Mouse (Mus musculus) myocyte (in vitro differentiated cells): ENCODE results near the gene Cldn34c2. TPM values are rescaled to one million over a fixed set of nuclear protein-coding genes. Genes with fewer than 3 reads are reported as not detected.
"Not testable (repeated sequence)": the region's sequence is repeated elsewhere in the genome, so short reads cannot be mapped to it uniquely, and the experiment has no call there.

ENCODE experiments used
- H3K27me3 ChIP-seq: one replicate; pipeline ENCODE4 v1.6.1; 2011; ENCODE audit not compliant: control insufficient read depth, insufficient read depth, insufficient read length
- H3K36me3 ChIP-seq: one replicate; pipeline ENCODE4 v1.6.1; 2011; ENCODE audit not compliant: control insufficient read depth, insufficient read depth
- H3K4me2 ChIP-seq: one replicate; pipeline ENCODE4 v1.6.1; 2011; ENCODE audit warnings: low read depth, control low read depth
- H3K4me3 ChIP-seq: one replicate; pipeline ENCODE4 v1.5.1; 2011; ENCODE audit warnings: mild to moderate bottlenecking, control low read depth, moderate library complexity
- H3K79me2 ChIP-seq: one replicate; pipeline ENCODE4 v1.6.1; 2011; ENCODE audit not compliant: control insufficient read depth, insufficient read depth
- H3ac ChIP-seq: one replicate; pipeline ENCODE4 v1.6.1; 2011; ENCODE audit not compliant: control insufficient read depth, insufficient read length
- polyA plus RNA-seq: library from polyadenylated mRNA; unstranded; fragments of >200 nt; fragmentation: generic; extraction: Trizol; gene quantifications from one replicate; pipeline ENCODE4 v1.2.1, GENCODE M21; 2012; ENCODE audit warnings: missing spikeins

The Cldn34c2 gene
- polyA plus RNA-seq, result 0.17 TPM

DNA sequence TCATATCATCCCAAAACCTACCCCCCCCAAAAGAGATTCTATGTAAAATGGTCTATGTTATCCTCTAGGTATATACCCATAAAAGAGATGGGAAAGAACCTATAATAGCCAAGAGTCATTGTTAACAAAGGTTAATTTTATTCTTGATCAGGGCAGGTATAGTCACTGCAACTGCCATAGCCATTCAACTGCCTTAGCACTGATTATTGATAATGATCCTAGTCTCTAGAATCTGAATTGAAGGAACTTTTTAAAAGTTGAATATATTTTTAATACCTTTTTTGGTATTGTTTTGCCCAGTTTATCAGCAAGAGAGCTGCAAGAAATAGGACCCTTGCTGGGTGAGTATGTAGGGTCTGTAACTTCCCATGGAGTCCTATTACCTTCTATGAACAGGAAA lies at the start of gene Cldn34c2:
Cldn34c2 (plus strand) TSS at position 301 of the 400 bp plus-strand sequence.
- H3K79me2 ChIP-seq, H3K4me3 ChIP-seq, H3K27me3 ChIP-seq, H3K36me3 ChIP-seq, H3K4me2 ChIP-seq, H3ac ChIP-seq: not testable (repeated sequence)

DNA sequence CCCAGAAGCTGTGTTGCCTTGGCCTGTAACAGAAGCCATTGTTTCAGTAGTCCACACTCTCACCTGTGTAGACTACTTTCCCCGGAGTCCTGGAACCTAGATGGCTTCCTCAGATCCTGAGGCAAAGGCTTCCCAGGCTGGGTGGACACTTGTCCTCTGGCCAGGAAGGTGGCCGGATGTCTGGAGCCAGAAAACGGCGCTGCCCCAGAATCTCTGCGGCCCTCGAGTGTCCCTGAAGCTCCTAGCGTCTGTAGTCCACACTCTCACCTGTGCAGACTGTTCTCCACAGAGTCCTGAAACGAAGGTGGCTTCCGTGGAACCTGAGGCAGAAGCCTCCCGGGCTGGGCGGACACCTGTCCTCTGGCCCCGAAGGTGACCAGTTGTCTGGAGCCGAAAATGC lies 30.1 kb upstream of the Cldn34c2 start:
- not testable (repeated sequence) for H3K79me2 ChIP-seq, H3K27me3 ChIP-seq, H3K4me2 ChIP-seq, H3K4me3 ChIP-seq, H3K36me3 ChIP-seq, H3ac ChIP-seq

DNA sequence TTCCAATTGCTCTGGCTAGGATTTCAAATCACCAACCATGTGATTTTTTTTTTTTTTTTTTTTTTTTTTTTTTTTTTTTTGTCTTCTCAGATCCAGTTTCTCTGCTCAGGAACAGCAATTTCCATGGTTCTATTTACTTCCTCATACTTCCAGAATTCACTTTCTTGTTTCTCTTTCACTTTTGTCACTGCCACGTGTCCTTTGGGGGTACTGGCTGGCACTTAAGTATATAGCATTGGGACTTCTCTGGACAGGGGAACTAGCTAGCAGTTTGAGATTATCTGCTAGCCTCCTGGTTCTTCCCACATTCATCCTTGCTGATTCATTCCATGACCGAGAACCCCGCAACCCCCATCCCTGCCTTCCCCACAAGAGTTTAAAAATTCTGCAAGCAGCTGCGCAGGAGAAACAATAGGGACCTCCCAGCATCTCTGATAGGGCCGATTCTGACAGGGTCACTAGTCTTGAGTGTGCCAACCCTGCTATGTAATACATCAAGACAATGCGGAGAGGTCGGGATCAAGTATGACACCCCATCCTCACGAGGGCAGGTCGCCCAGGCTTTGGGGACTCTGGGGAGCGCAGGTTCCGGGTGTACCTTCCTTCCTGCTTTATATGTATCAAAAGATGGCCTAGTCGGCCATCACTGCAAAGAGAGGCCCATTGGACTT lies 30.8 kb downstream of the Cldn34c2 start:
- H3K36me3 ChIP-seq, H3K4me3 ChIP-seq, H3K27me3 ChIP-seq, H3K79me2 ChIP-seq, H3ac ChIP-seq: not testable (repeated sequence)
- H3K4me2 ChIP-seq, result peak overlapping the region; percentile 38

Other genes starting within 250 kb of the Cldn34c2 start
- gene Gm17467, start 123.1 kb downstream of the Cldn34c2 start, polyA plus RNA-seq, result not detected
- 0.20 TPM for gene Cldn34c3, start 212.0 kb downstream of the Cldn34c2 start, polyA plus RNA-seq